Mouse (Mus musculus): ENCODE data around the gene Med12l.

DNA sequence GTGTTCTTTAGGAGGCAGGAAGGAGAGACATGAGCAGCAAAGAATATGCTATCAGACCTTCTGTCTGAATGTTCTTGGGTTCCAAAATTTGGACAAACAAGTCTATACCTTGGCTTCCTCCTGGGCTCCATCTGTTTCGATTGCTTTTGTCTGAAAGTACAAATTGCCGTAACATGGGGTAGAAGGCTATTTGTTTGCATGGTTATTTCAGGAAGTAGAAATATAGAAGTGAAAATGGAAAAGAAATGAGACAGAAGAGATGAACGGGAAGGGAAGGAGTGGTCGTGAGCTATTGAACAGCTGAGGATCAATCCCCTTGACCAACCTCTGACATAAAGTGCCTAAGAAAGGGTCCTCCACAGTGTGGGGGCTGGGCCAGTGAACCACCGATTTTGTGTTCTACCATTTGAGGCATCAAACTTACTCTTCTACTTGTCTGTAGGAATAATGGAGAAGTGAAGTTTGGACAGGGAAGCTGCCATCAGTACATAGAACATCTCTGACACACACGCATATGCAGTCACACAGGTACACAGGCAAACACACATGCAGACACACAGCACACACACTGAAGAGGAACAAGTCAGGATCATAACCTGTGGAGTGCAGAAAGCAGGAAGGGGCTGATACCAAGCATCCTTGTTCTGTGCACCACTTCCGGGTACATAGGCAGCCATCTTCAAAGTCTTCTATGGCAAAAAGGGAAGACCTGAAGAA lies 27.6 kb upstream of the Med12l start:
- TF ChIP-seq POLR2A (IDR thresholded peaks at IDR 0.05; ENCODE audit: borderline replicate concordance, extremely low read depth, low read depth, low read length) (no peak), CTCF (IDR thresholded peaks at IDR 0.05; ENCODE audit: insufficient read depth, low read length) (no peak)

Data from lung, adult 2 months (tissue).